Mouse (Mus musculus) heart, postnatal 10 days (tissue): ENCODE data around the gene Tmem190. TPM values are rescaled to one million over a fixed set of nuclear protein-coding genes. Genes with fewer than 3 reads are reported as not detected.
A peak's percentile ranks its signal among the peaks of the same experiment; 100 is the strongest.

Source experiments
- DNase-seq, 2 experiments: peaks; one replicate each; pipeline ENCODE4 v3.0.0; 2021
- intact Hi-C: fragments of 180-260 bp; cut with DNase I; formaldehyde crosslinking; loops from one replicate; pipeline ENCODE4 v1.15.1; 2025
- total RNA-seq, 2 experiments: library from RNA; stranded (reverse); gene quantifications; 2 replicates each; pipeline ENCODE4 v1.2.3; 2021

Gene Tmem190
- total RNA-seq = not detected

DNA sequence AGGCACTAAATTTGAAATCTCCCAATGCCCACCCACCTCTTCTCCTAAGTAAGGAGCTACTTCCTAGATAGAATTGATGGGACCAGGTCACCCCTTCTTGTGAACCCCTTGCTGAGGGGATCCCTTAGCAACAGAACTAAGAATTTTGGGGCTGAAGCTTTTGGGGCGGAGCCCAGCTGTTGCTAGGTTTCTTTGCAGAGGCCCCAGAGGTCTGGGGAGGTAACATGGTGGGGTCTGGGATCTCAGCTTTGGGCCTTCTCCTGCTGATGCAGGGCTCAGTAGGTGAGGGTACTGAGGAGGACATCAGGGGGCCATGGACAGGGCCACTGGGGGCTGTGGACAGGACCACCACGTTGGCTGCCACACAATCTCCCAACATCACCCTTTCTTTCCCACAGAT lies at the start of gene Tmem190, which contains the start of gene Il11:
Tmem190 (plus strand) TSS at position 179 of the 400 bp plus-strand sequence.
Il11 (minus strand) TSS at position 101 of the 400 bp plus-strand sequence.
- DNase-seq = no peak
- intact Hi-C loops = loop anchor here (2.0 kb wide), 1 partner anchor 24 kb away; no protein-coding TSS in a partner anchor

DNA sequence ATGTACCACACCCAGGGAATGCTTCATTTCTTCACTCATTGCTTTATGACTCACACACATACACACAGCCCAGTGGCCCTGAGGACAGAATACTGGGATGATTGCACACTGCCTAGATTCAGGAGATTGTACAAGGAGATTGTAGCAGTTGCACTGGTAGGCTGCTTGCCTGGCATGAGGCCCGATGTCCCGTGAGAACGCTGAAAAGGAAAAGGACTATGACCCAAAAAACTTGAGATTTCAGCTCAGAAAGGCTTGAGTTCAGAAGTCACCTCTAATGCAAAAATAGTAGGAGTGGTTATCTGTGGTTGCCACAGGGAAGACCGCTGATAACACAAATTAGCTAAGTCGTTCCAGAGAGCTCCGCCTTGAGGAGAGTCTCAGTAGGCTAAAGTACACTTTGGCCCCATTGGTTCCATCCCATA lies 49.8 kb upstream of the Tmem190 start:
- intact Hi-C loops = no loop called here
- DNase-seq = no peak

DNA sequence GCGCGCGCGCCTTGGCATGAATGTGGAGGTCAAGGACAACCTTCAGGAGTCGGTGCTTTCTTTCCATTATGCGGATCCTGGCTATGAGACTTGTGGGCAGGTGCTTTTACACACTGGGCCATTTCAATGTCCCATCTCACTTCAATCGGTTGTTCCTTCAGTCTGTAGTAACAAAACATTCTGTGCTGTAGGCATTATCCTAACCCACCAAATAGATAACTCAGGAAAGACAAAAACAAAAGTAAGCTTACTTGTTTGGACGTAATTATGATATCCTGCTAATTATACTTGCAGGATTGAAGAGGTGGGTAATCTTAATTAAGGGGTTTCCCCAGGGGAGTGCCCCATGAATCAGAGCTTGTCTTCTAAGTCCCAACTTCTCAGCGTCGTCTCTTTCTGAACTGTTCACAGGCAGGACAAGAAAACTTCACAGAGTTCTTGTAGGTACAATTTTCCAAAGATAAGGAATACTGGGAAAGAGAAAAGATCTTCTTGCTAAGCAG lies 43.6 kb upstream of the Tmem190 start:
- intact Hi-C loops = no loop called here

DNA sequence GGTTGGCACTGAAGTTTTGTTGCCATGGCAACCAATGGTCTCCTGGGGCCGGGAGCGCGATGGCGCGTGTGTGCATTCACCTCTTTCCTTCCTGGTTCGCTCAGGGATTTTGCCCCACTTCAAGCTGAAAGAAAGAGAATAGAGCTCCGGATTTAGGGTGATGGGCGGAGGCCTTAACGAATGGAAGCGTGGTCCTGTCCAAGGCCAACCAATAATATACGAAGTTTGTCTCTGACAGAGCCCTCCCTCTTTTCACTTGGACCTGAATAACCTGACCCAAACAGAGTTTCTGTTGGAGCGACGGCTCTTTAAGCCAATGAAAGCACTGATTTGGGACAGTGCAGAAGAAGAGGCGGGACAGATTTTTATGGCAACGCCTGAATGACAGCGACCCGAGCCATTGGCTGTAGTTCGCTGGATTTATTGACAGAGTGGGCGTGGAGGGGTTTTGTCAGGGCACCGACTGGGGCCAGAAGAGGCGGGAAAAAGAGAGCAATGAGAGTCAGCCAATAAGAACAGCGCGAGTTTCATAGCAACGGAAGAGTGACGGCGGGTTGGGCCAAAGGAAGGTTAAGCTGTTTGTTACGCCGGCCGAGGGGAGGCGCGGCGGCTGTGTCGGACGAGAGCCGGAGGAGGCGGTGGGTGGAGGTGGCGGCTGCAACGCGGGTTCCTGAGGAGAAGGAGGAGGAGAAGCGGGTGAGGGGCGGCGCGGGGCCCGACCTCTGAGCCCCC lies 43.0 kb upstream of the Tmem190 start, which contains the start of gene Kmt5c:
Kmt5c (plus strand) TSS at position 572 of the 732 bp plus-strand sequence.
- DNase-seq = peak; percentile 99 to 100
- intact Hi-C loops = loop anchor here (2.0 kb wide), 2 partner anchors 53 to 55 kb away; partner anchors contain the start of genes Hspbp1 and Rpl28

More for the DNA sequence above, 43.6 kb upstream of the Tmem190 start:
- DNase-seq = peak in 1 of 2 experiments; percentile 11

DNA sequence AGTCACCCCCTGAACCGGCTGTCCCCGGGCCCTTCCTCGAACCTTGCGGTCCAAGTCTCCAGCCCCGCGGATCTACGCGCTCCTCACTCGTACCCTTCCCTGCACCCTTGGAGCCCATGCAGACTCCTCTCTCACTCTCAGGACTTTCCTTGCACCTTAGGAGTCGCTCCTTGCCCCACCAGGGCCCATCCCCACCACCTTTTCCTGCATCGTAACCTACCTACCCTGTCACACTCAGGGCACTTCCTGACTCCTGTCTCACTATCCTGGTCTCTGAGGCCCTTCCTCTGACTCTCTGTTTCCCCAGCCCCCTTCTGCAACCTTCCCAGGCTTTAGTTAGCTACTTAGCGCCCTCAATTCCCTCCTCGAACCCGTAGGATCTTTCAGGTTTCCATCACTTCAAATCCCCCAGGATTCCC lies 42.4 kb upstream of the Tmem190 start:
- no peak for DNase-seq
- intact Hi-C loops = loop anchor here (2.0 kb wide), 2 partner anchors 52 to 56 kb away; partner anchors contain the start of genes Hspbp1 and Rpl28

DNA sequence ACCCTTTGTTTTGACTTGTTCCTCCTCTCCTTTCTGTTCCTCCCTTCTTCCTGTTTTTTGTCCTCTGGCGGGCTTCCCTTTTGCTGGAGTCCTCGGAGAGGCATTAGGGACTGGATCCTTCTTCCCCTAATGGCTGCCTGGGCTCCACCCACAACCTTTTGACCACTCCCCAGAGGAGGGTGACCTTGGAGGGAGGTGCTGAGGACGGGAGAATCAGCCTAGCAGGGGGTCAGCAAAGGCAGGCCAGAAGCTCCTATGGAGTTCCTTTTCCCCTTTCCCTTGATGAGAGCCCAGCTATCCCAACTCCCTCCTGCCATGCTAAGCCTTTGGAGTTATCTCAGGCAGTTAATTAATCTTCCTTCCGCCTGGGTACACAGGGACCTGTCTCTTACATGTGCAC lies 41.6 kb upstream of the Tmem190 start:
- DNase-seq = peak; percentile 76 to 80
- intact Hi-C loops = loop anchor here (2.0 kb wide), 2 partner anchors 52 to 56 kb away; partner anchors contain the start of genes Hspbp1 and Rpl28

DNA sequence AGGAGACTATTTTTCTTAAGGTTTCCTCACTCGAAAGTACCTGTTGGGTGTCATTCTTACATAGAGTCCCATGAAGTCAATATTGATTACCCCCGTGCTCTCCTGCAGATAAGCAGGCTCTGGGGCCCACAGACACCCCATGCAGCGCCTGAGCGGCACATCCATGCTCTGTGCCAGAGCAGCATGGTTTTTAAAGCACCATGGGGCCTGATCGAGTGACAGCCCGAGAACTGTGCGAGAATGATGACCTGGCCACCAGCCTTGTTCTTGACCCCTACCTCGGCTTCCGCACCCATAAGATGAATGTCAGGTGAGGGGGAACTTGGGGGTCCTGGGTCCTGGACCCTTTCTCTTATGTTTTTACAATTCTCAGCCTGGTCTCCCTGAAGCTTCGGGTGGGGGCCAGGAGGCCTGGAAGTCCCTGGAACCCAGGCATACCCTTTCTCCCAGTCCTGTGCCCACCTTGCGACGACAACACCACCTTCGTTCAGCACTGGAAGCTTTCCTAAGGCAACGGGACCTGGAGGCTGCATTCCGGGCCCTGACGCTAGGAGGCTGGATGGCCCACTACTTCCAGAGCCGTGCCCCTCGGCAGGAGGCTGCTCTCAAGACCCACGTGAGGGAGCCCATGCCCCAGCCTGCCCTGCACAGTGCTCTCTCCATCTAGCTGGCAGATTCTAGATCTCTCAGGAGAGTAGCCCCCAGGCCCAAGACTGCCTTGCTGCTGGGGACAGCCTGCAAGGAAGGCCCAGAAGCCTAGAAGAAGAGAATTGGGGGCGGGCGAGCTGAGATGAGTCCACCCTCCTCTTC lies 40.9 kb upstream of the Tmem190 start:
- intact Hi-C loops = loop anchor here (2.0 kb wide), 2 partner anchors 51 to 57 kb away; partner anchors contain the start of genes Hspbp1 and Rpl28
- no peak for DNase-seq

DNA sequence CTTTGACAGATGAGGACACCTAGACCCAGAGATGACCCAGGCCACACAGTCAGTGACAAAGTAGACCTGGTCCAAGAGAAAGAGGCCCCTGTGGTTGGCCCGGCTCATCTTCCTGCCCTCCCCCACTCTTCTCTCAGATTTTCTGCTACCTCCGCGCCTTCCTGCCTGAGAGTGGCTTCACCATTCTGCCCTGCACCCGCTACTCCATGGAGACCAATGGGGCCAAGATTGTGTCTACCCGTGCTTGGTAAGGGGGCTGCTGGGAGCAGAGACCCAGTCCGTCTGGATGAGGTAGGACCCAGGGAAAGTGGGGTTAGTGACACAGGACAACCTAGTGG lies 40.3 kb upstream of the Tmem190 start:
- DNase-seq = no peak
- intact Hi-C loops = no loop called here

DNA sequence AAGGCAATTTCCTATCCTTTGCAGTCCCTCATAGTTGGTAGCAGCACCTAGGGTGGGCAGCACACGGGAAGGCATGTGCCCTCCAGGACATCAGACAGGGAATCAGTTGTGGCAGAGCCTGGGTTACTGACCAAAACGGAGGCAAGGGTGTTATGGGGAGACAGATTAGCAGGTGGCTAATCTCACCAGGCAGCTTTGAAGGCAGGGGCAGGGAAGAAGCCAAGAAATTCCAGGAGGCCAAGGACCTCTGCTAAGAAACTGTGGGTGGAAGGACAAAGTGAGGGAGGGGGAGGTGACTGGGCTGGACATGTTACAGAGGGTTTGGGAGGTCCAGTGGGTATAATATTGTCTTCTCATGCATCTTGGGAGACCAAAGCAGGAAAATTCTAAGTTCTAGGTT lies 39.4 kb upstream of the Tmem190 start:
- DNase-seq = no peak
- intact Hi-C loops = no loop called here

DNA sequence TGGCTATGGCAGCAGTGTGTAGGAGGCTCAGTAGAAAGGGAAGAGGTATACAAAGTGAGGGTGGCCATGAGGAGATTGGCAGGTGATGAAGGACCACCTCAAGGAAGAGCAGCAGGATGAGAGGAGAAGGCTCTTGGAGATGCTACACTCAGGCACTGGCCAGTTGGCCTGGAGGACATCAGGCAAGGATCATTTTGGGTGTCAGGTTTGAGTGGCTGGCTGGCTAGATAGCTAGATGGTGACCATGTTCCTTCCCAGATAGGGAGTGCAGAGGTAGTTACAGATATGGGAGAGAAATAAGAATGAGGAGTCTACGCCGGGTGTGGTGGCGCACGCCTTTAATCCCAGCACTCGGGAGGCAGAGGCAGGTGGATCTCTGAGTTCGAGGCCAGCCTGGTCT lies 37.9 kb upstream of the Tmem190 start:
- DNase-seq = no peak

DNA sequence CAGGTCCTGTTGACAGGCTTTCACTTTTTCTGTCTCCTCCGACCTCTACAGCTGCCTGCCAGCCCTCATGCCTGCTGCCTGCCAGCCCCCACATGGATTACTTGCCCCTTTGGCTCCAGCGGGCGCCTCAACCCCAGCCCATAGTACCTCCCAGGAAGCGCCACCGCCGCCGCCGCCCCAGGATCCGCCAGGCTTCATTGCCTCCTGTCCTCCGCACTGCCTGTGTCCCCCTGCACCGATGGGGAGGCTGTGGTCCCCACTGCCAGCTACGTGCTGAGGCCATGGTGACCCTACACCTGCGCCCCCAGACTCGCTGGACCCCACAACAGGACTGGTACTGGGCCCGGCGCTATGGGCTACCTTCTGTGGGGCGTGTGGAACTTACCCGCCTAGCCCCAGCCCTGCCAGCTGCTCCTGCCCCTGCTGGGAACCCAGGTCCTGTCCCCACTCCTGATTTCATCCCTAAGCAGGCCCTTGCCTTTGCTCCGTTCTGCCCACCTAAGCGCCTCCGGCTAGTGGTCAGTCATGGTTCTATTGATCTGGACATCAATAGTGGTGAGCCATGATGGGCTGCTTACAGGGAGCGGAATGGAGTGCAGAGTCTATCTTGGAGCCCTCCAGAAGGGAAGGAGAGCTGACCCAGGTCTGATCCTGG lies 36.3 kb upstream of the Tmem190 start:
- intact Hi-C loops = no loop called here
- no peak for DNase-seq

More for the DNA sequence above, 37.9 kb upstream of the Tmem190 start:
- intact Hi-C loops = no loop called here

DNA sequence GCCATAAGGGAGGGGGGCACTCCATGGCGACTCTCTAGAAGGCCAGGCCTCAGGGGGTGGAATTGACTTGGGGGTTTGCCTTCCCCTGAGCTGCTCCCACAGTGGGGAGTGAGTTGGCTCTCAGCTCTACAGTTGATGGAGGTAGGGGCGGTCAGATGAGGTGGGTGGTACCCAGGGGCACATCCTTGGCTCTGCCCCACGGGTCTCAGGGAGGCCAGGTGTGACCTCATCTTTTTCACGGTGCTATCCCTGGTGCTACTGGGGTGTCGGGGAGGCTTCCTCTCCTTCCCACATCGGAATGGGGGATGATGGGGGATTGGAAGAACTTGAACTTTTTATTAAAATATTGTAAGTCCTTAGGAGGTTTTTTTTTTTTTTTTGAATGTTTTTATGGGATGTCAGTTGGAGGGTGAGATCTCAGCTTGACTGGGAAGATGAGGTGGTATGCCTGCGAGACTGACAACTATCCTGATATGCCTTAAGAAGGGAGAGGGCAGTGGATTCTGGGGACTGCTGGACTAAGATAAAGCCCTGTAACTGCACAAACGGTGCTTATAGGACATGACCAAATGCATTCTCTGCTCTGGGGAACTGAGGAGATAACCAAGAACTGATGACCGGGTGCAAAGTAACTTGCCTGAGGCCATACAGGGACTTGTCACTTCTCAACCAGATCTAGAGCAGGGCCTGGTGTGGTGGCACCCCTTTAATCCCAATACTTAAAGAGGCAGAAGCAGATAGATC lies 35.4 kb upstream of the Tmem190 start:
- DNase-seq = no peak
- intact Hi-C loops = no loop called here

DNA sequence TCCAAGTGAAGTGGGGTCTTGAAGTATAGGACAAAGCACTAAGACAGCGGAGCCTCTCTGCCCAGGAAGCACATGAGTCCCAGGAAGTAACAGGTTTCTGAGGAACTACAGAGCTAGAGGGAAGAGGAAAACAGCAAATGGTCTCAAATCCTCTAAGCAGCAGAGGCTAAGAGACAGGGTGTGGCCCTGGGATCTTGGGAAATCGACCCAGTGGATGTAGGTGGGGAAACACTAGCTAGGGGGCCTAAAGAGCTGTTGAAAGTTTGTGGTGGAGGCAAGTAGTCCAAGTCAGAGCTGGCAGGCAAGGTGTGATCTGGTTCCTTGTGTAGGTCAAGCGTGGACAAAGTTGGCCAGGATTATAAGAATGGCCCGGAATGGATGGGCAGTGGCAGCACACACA lies 34.4 kb upstream of the Tmem190 start:
- intact Hi-C loops = no loop called here
- no peak for DNase-seq

DNA sequence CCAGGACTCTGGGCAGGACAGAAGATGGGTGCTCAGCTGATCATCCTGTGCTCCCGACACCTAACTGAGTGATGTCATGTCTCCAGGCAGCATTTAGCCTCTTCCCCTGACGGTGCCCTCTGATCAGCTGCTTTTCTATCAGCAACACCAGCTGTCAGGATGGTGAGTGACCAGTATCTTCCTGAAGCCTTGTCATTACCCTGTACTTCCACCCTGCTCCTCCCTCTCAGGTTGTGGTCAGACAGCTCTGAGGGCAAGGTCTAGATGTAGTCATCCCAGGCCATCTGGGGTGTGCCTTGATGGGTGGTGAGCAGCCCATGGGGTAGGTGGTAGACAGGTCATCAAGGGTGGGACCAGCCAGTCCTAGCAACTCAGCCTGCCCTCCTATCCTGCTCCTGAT lies 33.6 kb upstream of the Tmem190 start:
- intact Hi-C loops = no loop called here
- DNase-seq = no peak

DNA sequence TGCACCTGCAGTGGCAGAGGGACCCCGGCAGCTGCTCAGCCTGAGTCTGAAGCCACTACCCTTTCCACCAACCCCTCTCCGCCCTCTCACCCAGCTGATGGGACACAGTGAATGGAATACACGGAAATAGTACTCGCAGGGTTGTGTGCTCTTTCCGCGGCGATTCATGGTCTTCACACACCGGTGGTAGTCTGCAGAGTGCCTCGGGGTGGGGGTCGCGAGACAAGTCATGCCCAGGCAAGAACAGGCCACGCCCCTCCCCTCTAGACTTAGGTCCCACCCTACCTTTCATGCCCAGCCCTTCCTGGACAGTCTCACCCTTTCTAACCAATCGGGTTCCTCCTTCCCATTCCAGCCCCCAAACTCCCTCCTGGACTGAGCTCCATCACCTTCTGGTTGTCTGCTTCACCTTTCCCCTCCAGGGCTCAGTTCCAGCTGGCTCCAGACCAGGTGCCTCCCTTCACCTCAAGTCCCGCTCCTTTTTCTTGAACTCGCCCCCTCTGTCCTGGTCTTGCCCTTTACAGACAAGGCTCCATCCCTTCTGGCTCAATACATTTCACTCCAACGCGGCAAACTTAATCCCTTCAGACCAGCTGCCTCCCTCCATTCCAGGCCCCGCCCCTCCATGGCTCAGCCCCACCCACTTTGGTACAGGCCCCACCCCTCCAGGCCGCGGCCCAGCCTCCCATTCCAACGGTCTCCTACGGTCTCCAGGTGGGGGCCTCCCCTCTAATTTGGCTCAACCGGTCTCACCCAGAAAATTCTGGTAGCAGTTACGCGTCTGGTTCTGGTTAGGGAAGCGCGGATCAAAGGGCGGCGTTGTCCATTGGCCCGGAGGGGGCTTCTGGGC lies 30.5 kb upstream of the Tmem190 start:
- intact Hi-C loops = no loop called here

DNA sequence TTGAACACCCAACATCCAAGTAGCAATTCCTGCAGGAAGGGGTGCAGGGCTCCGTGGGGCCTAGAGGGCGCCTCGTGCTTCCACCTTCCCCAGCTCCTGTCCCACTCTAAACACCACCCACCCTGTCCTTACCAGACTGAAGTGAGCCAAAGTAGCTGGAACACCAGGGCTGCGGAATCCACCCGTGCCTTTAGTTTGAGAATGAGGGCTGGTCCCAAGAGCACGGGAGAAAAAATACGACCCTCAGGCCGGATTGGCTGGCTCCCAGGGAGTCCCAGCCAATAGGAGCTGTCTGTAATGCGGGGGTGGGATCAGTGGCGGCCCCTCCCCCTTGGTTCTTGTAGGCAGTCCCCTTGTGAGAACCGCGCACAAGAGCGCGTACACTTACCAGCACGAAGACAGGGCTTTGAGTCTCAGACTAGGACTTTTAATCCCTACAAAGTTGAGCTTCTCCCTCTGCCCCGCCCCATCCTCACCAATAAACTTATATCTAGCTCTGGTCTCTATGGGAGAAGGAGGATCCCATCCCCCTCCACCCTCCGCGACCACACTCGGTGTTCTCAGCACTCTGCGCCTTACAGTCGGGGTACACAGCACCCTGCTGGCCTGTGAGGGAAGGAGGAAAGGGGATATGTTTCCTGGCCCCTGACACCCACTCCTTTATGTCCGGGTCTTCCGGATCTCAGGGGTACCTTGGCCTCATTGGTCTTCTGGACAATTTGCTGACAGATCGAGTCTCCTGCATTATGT lies 29.7 kb upstream of the Tmem190 start, which contains the start of gene Cox6b2:
Cox6b2 (minus strand) TSS at position 274 of the 750 bp plus-strand sequence.
- intact Hi-C loops = no loop called here
- DNase-seq = peak; percentile 77 to 79

More for the DNA sequence above, 30.5 kb upstream of the Tmem190 start:
- peak; percentile 25 to 41 for DNase-seq

DNA sequence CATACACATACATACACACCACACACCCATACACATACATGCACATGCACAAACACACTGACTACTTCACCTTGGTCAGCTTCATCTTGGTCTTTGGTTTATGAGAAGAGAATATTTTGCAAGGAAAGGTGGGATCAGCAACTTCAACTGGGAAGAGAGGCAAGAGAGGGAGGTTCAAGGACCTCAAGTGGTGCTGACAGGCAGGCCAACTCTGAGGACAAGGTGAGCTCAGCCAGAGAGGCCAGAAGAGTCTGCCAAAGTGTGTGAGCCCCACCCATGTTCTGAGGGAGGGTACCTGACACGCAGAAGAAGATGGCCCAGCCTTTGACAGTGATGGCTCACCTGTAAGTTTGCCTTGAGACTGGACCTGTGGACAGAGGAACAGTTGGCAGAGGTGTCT lies 23.1 kb upstream of the Tmem190 start:
- intact Hi-C loops = loop anchor here (2.0 kb wide), 1 partner anchor 23 kb away; the partner anchor contains the start of genes Il11 and Tmem190
- no peak for DNase-seq
